Comparison of ENCODE assay signal across 18 mouse cellular contexts in genomic region chr10:80911354-80911753, GRCm38 (mm10). TPM values are rescaled to one million over a fixed set of nuclear protein-coding genes. Genes with fewer than 3 reads are reported as not detected.
"Had no signal": no experiment of that assay in that cellular context is flagged by ENCODE, and none has a peak within 500 bp of the region (broad histone marks: within the 10 kb centered on the region; RNA-seq: fewer than 3 reads in every experiment).

No protein-coding gene starts in this region.

- H3K27ac ChIP-seq: kidney, postnatal 0 days; limb, embryonic 12.5 days; liver, embryonic 12.5 days; macrophage; midbrain, embryonic 15.5 days; neural tube, embryonic 13.5 days had no signal

- H3K4me2 ChIP-seq: limb, embryonic 12.5 days; liver, embryonic 12.5 days; lung, embryonic 14.5 days; midbrain, embryonic 11.5 days; midbrain, embryonic 15.5 days; neural tube, embryonic 13.5 days had no signal

- H3K27me3 ChIP-seq: limb, embryonic 12.5 days; liver, embryonic 12.5 days; megakaryocyte, embryonic 14.5 days; midbrain, embryonic 15.5 days; neural tube, embryonic 13.5 days had no signal

- DNase-seq: kidney, adult 9 months; kidney, postnatal 36 days; layer of hippocampus, adult 9-11 months; layer of hippocampus, postnatal 36 days; lung, embryonic 14.5 days; lung, postnatal 10 days; right cerebral cortex, postnatal 14 days; thymus, postnatal 4 days had no signal

- ATAC-seq: liver, embryonic 12.5 days; midbrain, embryonic 15.5 days had no signal

- H3K9ac ChIP-seq: limb, embryonic 12.5 days; liver, embryonic 12.5 days; lung, embryonic 14.5 days; midbrain, embryonic 15.5 days; neural tube, embryonic 13.5 days had no signal

- H3K4me3 ChIP-seq: limb, embryonic 12.5 days; liver, embryonic 12.5 days; megakaryocyte, embryonic 14.5 days; midbrain, embryonic 15.5 days; neural tube, embryonic 13.5 days had no signal

- H3K9me3 ChIP-seq: limb, embryonic 12.5 days; liver, embryonic 12.5 days; megakaryocyte, embryonic 14.5 days; midbrain, embryonic 15.5 days; neural tube, embryonic 13.5 days had no signal

RNA-seq across cellular contexts. Expression of gene Tmprss9, which starts 39.7 kb away (rescaled TPM):
- total RNA-seq: monocyte, adult 5-6 weeks had no signal
- polyA plus RNA-seq: macrophage; midbrain, embryonic 11.5 days; stomach, embryonic 16.5 days had no signal
